Mouse (Mus musculus): Measurements from ENCODE around the gene Olfr1357. TPM values are rescaled to one million over a fixed set of nuclear protein-coding genes. Genes with fewer than 3 reads are reported as not detected.

The Olfr1357 gene
- polyA plus RNA-seq, 1 experiment from 2014 or later, result not detected

- 86% methylated on average over 5 of the region's 5 CpGs for WGBS
- H3K9ac ChIP-seq (ENCODE audit: low read depth, low read length), result no peak overlapping the region
These were observed 18.0 kb downstream of the Olfr1357 start for GRCm38 (mm10) chr10:78599865-78600264.

GRCm38 (mm10) chr10:78594566-78594965 is 23.3 kb downstream of the Olfr1357 start:
- H3K9me3 ChIP-seq (ENCODE audit: control insufficient read depth, low read length), result no peaks in the 10 kb centered on the region
- no peak overlapping the region for H3K4me2 ChIP-seq (replicated peaks; ENCODE audit: low read depth, low read length)
- H3K9ac ChIP-seq (ENCODE audit: low read depth, low read length), result no peak overlapping the region
- no peaks in the 10 kb centered on the region for H3K27me3 ChIP-seq (ENCODE audit: control insufficient read depth, insufficient read depth, low read length)
- peaks cover 4% of the 10 kb centered on the region; the same call in 1 of the 2 replicates for H3K36me3 ChIP-seq (ENCODE audit: control insufficient read depth, insufficient read depth, low read length)
- H3K27ac ChIP-seq (ENCODE audit: low read depth, low read length), result no peak overlapping the region
- H3K4me3 ChIP-seq (ENCODE audit: low read length), result no peak overlapping the region
- ATAC-seq (ENCODE audit: low FRiP score, low TSS enrichment), result no peak
- H3K4me1 ChIP-seq (ENCODE audit: control insufficient read depth, insufficient read depth, low read length), result 0 out of 2 replicates have a peak, but pooled peaks cover 4% of the 10 kb centered on the region

More at GRCm38 (mm10) chr10:78599865-78600264, 18.0 kb downstream of the Olfr1357 start:
- no peak overlapping the region for H3K27ac ChIP-seq (ENCODE audit: low read depth, low read length)
- H3K4me1 ChIP-seq (ENCODE audit: control insufficient read depth, insufficient read depth, low read length), result no peaks in the 10 kb centered on the region
- no peak overlapping the region for H3K4me3 ChIP-seq (ENCODE audit: low read length)
- no peak for ATAC-seq (ENCODE audit: low FRiP score, low TSS enrichment)
- H3K36me3 ChIP-seq (ENCODE audit: control insufficient read depth, insufficient read depth, low read length), result no peaks in the 10 kb centered on the region
- no peaks in the 10 kb centered on the region for H3K27me3 ChIP-seq (ENCODE audit: control insufficient read depth, insufficient read depth, low read length)
- no peaks in the 10 kb centered on the region for H3K9me3 ChIP-seq (ENCODE audit: control insufficient read depth, low read length)
- H3K4me2 ChIP-seq (replicated peaks; ENCODE audit: low read depth, low read length), result no peak overlapping the region

GRCm38 (mm10) chr10:78594157-78594556 is 23.7 kb downstream of the Olfr1357 start:
- H3K27me3 ChIP-seq (ENCODE audit: control insufficient read depth, insufficient read depth, low read length), result no peaks in the 10 kb centered on the region
- H3K4me2 ChIP-seq (replicated peaks; ENCODE audit: low read depth, low read length), result no peak overlapping the region
- 0 out of 2 replicates have a peak, but pooled peaks cover 4% of the 10 kb centered on the region for H3K4me1 ChIP-seq (ENCODE audit: control insufficient read depth, insufficient read depth, low read length)
- no peak overlapping the region for H3K4me3 ChIP-seq (ENCODE audit: low read length)
- H3K9ac ChIP-seq (ENCODE audit: low read depth, low read length), result no peak overlapping the region
- no peaks in the 10 kb centered on the region for H3K9me3 ChIP-seq (ENCODE audit: control insufficient read depth, low read length)
- no peak for ATAC-seq (ENCODE audit: low FRiP score, low TSS enrichment)
- 83% methylated on average over 6 of the region's 6 CpGs for WGBS
- peaks cover 8% of the 10 kb centered on the region for H3K36me3 ChIP-seq (ENCODE audit: control insufficient read depth, insufficient read depth, low read length)
- no peak overlapping the region for H3K27ac ChIP-seq (ENCODE audit: low read depth, low read length)

GRCm38 (mm10) chr10:78593736-78594135 is 24.1 kb downstream of the Olfr1357 start:
- no peak overlapping the region for H3K4me3 ChIP-seq (ENCODE audit: low read length)
- 0 out of 2 replicates have a peak, but pooled peaks cover 4% of the 10 kb centered on the region for H3K4me1 ChIP-seq (ENCODE audit: control insufficient read depth, insufficient read depth, low read length)
- H3K27ac ChIP-seq (ENCODE audit: low read depth, low read length), result no peak overlapping the region
- H3K9ac ChIP-seq (ENCODE audit: low read depth, low read length), result no peak overlapping the region
- ATAC-seq (ENCODE audit: low FRiP score, low TSS enrichment), result no peak
- H3K4me2 ChIP-seq (replicated peaks; ENCODE audit: low read depth, low read length), result no peak overlapping the region
- no peaks in the 10 kb centered on the region for H3K27me3 ChIP-seq (ENCODE audit: control insufficient read depth, insufficient read depth, low read length)
- peaks cover 12% of the 10 kb centered on the region for H3K36me3 ChIP-seq (ENCODE audit: control insufficient read depth, insufficient read depth, low read length)
- H3K9me3 ChIP-seq (ENCODE audit: control insufficient read depth, low read length), result no peaks in the 10 kb centered on the region
- 85% methylated on average over 5 of the region's 5 CpGs for WGBS

- Histone ChIP-seq H3K4me3 (ENCODE audit: low read length) (no peak overlapping the region), H3K27ac (ENCODE audit: low read depth, low read length) (no peak overlapping the region), H3K4me2 (replicated peaks; ENCODE audit: low read depth, low read length) (no peak overlapping the region), H3K9ac (ENCODE audit: low read depth, low read length) (no peak overlapping the region), H3K4me1 (ENCODE audit: control insufficient read depth, insufficient read depth, low read length) (0 out of 2 replicates have a peak, but pooled peaks cover 4% of the 10 kb centered on the region), H3K36me3 (ENCODE audit: control insufficient read depth, insufficient read depth, low read length) (peaks cover 19% of the 10 kb centered on the region), H3K9me3 (ENCODE audit: control insufficient read depth, low read length) (no peaks in the 10 kb centered on the region), H3K27me3 (ENCODE audit: control insufficient read depth, insufficient read depth, low read length) (no peaks in the 10 kb centered on the region)
- WGBS, result 88% methylated on average over 4 of the region's 4 CpGs
- no peak for ATAC-seq (ENCODE audit: low FRiP score, low TSS enrichment)
These were observed 25.0 kb downstream of the Olfr1357 start for GRCm38 (mm10) chr10:78592856-78593379.

DNA sequence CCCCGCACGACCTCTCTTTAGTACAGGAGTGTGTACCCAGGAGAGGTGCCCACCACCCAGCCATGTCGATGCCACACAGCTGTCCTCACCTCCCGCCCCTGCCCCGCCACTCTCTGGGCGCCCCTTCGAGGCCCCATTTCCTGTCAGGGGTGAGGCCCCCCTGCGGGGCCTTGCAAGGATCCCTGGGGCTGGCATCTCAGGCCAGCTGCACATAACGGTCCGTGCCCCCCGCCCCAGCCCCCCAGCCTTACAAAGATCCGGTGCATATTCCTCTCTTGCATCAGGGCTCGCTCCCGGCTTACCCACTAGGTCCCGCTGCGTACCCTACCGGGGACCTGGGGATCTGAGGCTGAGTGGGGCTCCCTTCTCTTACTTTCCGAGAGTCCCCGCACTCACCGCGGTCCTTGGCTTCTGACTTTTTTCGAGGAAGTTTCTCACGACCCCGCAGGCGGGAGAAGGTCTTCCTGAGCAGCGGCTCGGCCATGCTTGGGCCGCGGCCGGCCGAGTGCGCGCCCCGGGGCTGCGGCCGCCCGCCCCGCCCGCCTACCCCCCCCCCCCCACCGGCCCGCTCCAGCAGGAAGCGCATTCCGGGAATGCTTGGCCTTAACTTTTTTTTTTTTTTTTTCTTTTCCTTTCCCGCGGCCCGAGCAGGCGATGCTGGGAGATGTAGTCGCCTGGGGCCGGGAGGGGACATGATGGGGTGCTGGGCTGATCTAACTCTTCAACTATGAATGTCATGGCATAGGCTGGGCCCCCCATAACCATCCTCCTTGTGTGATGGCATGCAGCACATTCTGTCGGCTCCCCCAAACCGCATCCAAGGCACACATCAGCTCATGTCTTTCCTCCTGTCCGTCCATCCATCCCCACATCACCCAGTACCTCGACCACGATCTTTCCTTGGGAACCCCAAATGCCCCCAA is 26.2 kb downstream of the Olfr1357 start, which contains the start of gene Syde1:
Syde1 (minus strand) TSS at position 559 of the 923 bp plus-strand sequence.
- H3K4me2 ChIP-seq (replicated peaks; ENCODE audit: low read depth, low read length), result peak within 1 kb of the TSS; percentile 75
- H3K4me1 ChIP-seq (ENCODE audit: control insufficient read depth, insufficient read depth, low read length), result 0 out of 2 replicates have a peak, but pooled peaks cover 4% of the 10 kb centered on the region
- ATAC-seq (ENCODE audit: low FRiP score, low TSS enrichment), result peak; percentile 83

DNA sequence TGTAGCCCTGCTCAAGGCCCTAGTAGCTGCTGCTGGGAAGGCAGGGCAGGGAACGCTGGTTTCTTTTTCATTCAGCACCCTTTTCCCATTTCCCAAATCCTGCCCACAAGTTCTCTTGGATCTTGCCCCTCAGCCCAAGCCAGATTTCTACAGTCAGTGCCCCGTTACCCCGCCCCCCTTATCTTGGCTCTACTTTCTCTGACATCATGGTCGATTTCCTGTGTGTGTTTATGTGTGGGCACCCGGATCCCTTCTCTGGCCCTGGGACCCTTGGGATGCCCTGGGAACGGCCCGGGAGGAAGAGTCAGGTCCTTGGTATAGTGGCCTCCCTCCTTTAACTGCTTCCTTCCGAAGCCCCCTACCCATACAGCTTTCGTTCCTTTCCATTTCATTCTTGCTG is 27.1 kb downstream of the Olfr1357 start:
- H3K9ac ChIP-seq (ENCODE audit: low read depth, low read length), result peak overlapping the region; percentile 79

More for the DNA sequence above, 26.2 kb downstream of the Olfr1357 start, which contains the start of gene Syde1:
- Histone ChIP-seq H3K27ac (ENCODE audit: low read depth, low read length) (peak within 1 kb of the TSS; percentile 80), H3K27me3 (ENCODE audit: control insufficient read depth, insufficient read depth, low read length) (no peaks in the 10 kb centered on the region), H3K36me3 (ENCODE audit: control insufficient read depth, insufficient read depth, low read length) (peaks cover 30% of the 10 kb centered on the region), H3K9me3 (ENCODE audit: control insufficient read depth, low read length) (no peaks in the 10 kb centered on the region), H3K4me3 (ENCODE audit: low read length) (peak within 1 kb of the TSS; percentile 78), H3K9ac (ENCODE audit: low read depth, low read length) (peak within 1 kb of the TSS; percentile 79)
- 5% methylated on average over 40 of the region's 54 CpGs for WGBS

GRCm38 (mm10) chr10:78589901-78590300 is 28.0 kb downstream of the Olfr1357 start:
- Histone ChIP-seq H3K36me3 (ENCODE audit: control insufficient read depth, insufficient read depth, low read length) (peaks cover 48% of the 10 kb centered on the region), H3K4me2 (replicated peaks; ENCODE audit: low read depth, low read length) (peak overlapping the region; percentile 75; the same call in 1 of the 2 replicates), H3K9me3 (ENCODE audit: control insufficient read depth, low read length) (no peaks in the 10 kb centered on the region), H3K4me1 (ENCODE audit: control insufficient read depth, insufficient read depth, low read length) (0 out of 2 replicates have a peak, but pooled peaks cover 4% of the 10 kb centered on the region), H3K9ac (ENCODE audit: low read depth, low read length) (peak overlapping the region; percentile 13; the same call in 1 of the 2 replicates), H3K27me3 (ENCODE audit: control insufficient read depth, insufficient read depth, low read length) (no peaks in the 10 kb centered on the region), H3K27ac (ENCODE audit: low read depth, low read length) (no peak overlapping the region), H3K4me3 (ENCODE audit: low read length) (no peak overlapping the region)
- no peak for ATAC-seq (ENCODE audit: low FRiP score, low TSS enrichment)
- 89% methylated on average over 8 of the region's 8 CpGs for WGBS

More for the DNA sequence above, 27.1 kb downstream of the Olfr1357 start:
- peak overlapping the region; percentile 75 for H3K4me2 ChIP-seq (replicated peaks; ENCODE audit: low read depth, low read length)
- H3K36me3 ChIP-seq (ENCODE audit: control insufficient read depth, insufficient read depth, low read length), result peaks cover 39% of the 10 kb centered on the region
- peak overlapping the region; percentile 78 for H3K4me3 ChIP-seq (ENCODE audit: low read length)
- no peaks in the 10 kb centered on the region for H3K9me3 ChIP-seq (ENCODE audit: control insufficient read depth, low read length)
- 35% methylated on average over 9 of the region's 9 CpGs for WGBS
- no peaks in the 10 kb centered on the region for H3K27me3 ChIP-seq (ENCODE audit: control insufficient read depth, insufficient read depth, low read length)
- H3K4me1 ChIP-seq (ENCODE audit: control insufficient read depth, insufficient read depth, low read length), result 0 out of 2 replicates have a peak, but pooled peaks cover 4% of the 10 kb centered on the region
- ATAC-seq (ENCODE audit: low FRiP score, low TSS enrichment), result no peak
- peak overlapping the region; percentile 80; the same call in 1 of the 2 replicates for H3K27ac ChIP-seq (ENCODE audit: low read depth, low read length)
